Mouse (Mus musculus) embryonic facial prominence, embryonic 14.5 days (tissue): ENCODE measurements at regions not wholly inside any gene's neighbourhood (a gene's known extent, or its start where the extent isn't known, plus 50 kb on each side); places are given as distances from the start of the nearest gene placed in this dataset.

Source experiments
- ATAC-seq: fragments of 200-750 bp; cut with Nextera tagmentation; 2 replicates; pipeline ENCODE4 v1.8.0; 2017; ENCODE audit warnings: low read depth, moderate number of reproducible peaks, moderate TSS enrichment
- DNase-seq: peaks from one replicate; pipeline ENCODE4 v3.0.0-alpha.2; 2015; ENCODE audit warnings: low spot score
- H3K27ac ChIP-seq: fragments of 300-500 bp; sonication (generic); replicated peaks from 2 replicates; pipeline ENCODE4 v1.5.1; 2014; ENCODE audit warnings: low read depth, mild to moderate bottlenecking, low read length, moderate library complexity
- H3K27me3 ChIP-seq: fragments of 300-500 bp; sonication (generic); replicated peaks from 2 replicates; pipeline ENCODE4 v1.6.1; 2014; ENCODE audit warnings: low read length; ENCODE audit not compliant: control insufficient read depth, insufficient read depth
- H3K36me3 ChIP-seq: fragments of 300-500 bp; sonication (generic); 2 replicates; pipeline ENCODE4 v1.6.1; 2014; ENCODE audit warnings: low read length, mixed read lengths; ENCODE audit not compliant: control insufficient read depth, insufficient read depth
- H3K4me1 ChIP-seq: fragments of 300-500 bp; sonication (generic); 2 replicates; pipeline ENCODE4 v1.6.1; 2014; ENCODE audit warnings: antibody characterized with exemption, low read length; ENCODE audit not compliant: control insufficient read depth, insufficient read depth
- H3K4me2 ChIP-seq: fragments of 300-500 bp; sonication (generic); 2 replicates; pipeline ENCODE4 v1.6.1; 2014; ENCODE audit warnings: low read depth, mild to moderate bottlenecking, low read length, moderate library complexity, mixed read lengths
- H3K4me3 ChIP-seq: fragments of 300-500 bp; sonication (generic); 2 replicates; pipeline ENCODE4 v1.5.1; 2014; ENCODE audit warnings: low read depth, mild to moderate bottlenecking, low read length
- H3K9ac ChIP-seq: fragments of 300-500 bp; sonication (generic); 2 replicates; pipeline ENCODE4 v1.6.1; 2014; ENCODE audit warnings: low read depth, mild to moderate bottlenecking, low read length, moderate library complexity, mixed read lengths
- H3K9me3 ChIP-seq: fragments of 300-500 bp; sonication (generic); 2 replicates; pipeline ENCODE4 v1.6.1; 2016; ENCODE audit warnings: low read length; ENCODE audit not compliant: control insufficient read depth
- WGBS: fragments of 180-500 bp; shearing (Covaris S2); extraction: QIAGEN DNeasy Blood & Tissue Kit; methylation state at CpG from one replicate; pipeline ENCODE4 v1.1.7; 2014; 5-methylcytosine and 5-hydroxymethylcytosine counted together

DNA sequence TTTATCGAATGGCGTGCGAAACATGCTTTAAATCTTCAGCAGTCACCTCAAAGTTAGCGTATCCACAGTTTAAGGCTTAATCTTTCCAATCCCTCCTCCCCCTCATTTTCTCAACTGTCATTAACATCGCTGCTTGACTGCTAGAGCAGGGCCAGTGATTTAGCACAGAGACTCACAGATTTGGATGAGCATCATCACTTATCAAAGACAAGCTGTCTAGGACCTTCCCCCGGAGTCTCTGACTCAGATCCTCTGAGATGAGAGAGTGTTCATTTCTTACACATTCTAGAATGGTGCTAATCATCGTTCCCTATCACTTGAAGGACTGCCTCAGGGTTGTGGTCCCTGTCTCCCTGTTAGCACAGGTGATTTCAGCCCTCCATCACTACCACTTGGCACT, 112.1 kb upstream of the Tmem132c start:
- H3K27ac ChIP-seq: no peak overlapping the region
- no peak overlapping the region for H3K4me2 ChIP-seq
- H3K9ac ChIP-seq: no peak overlapping the region
- no peaks in the 10 kb centered on the region for H3K36me3 ChIP-seq
- DNase-seq: no peak
- H3K4me1 ChIP-seq: no peaks in the 10 kb centered on the region
- no peaks in the 10 kb centered on the region for H3K9me3 ChIP-seq
- ATAC-seq: no peak
- H3K4me3 ChIP-seq: no peak overlapping the region
- 76% methylated on average over 7 of the region's 7 CpGs for WGBS
- no peaks in the 10 kb centered on the region for H3K27me3 ChIP-seq

GRCm38 (mm10) chr5:127134441-127134840, 107.2 kb upstream of the Tmem132c start:
- Histone ChIP-seq H3K27ac (no peak overlapping the region), H3K36me3 (no peaks in the 10 kb centered on the region), H3K9ac (no peak overlapping the region), H3K9me3 (no peaks in the 10 kb centered on the region), H3K4me1 (no peaks in the 10 kb centered on the region), H3K4me2 (no peak overlapping the region), H3K27me3 (no peaks in the 10 kb centered on the region), H3K4me3 (no peak overlapping the region)
- 46% methylated on average over 6 of the region's 6 CpGs for WGBS
- DNase-seq (peak; percentile 20), ATAC-seq (no peak)

DNA sequence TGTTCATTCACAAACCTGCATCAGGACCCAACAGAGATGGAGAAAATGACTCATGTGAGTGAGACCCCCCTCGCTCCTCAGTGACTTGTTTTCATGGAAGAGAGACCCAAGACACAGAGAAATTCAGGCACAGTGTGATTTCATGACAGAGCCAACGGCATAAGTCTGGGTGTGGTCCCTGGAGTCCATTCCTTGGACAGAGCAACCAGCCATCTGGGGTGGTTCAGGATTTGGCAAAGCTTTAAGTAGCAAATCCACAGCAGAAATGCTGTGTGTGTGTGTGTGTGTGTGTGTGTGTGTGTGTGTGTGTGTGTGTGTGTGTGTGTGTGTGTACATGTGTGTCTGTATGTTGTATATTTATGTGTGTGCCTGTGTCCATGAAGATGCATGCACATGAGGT, 101.0 kb upstream of the Tmem132c start:
- DNase-seq (no peak), ATAC-seq (no peak)
- H3K4me2 ChIP-seq: no peak overlapping the region
- no peaks in the 10 kb centered on the region for H3K27me3 ChIP-seq
- H3K27ac ChIP-seq: no peak overlapping the region
- H3K4me1 ChIP-seq: no peaks in the 10 kb centered on the region
- H3K4me3 ChIP-seq: no peak overlapping the region
- no peak overlapping the region for H3K9ac ChIP-seq
- H3K9me3 ChIP-seq: no peaks in the 10 kb centered on the region
- no peaks in the 10 kb centered on the region for H3K36me3 ChIP-seq
- 63% methylated on average over 2 of the region's 2 CpGs for WGBS

DNA sequence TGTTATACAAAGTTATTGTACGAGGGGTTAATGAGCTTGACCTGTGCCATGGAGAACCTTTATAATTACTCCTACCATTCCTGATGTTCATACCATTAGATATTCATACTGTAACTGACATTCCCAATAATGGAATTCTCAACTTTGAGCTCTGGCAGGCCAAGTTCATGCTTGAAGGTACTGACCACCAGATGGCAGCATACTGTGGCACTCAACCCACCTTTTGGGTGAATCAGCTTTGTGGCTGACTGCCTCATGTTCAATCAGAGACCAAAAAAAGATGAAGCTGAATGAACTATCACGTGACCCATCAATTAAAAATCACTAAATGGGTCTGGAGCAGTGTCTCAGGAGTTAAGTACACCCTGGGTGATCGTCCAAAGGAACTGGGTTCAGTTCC, 81.3 kb upstream of the Tmem132c start:
- WGBS: 33% methylated on average over 3 of the region's 3 CpGs
- ATAC-seq: no peak
- Histone ChIP-seq H3K4me1 (no peaks in the 10 kb centered on the region), H3K27ac (no peak overlapping the region), H3K9me3 (no peaks in the 10 kb centered on the region), H3K27me3 (no peaks in the 10 kb centered on the region), H3K4me3 (no peak overlapping the region), H3K4me2 (no peak overlapping the region), H3K9ac (no peak overlapping the region), H3K36me3 (no peaks in the 10 kb centered on the region)
- DNase-seq: peak; percentile 48

- WGBS: 79% methylated on average over 6 of the region's 6 CpGs
- H3K4me1 ChIP-seq: no peaks in the 10 kb centered on the region
- no peak overlapping the region for H3K4me2 ChIP-seq
- H3K9me3 ChIP-seq: no peaks in the 10 kb centered on the region
- no peak overlapping the region for H3K27ac ChIP-seq
- no peaks in the 10 kb centered on the region for H3K36me3 ChIP-seq
- ATAC-seq: no peak
- H3K27me3 ChIP-seq: no peaks in the 10 kb centered on the region
- H3K9ac ChIP-seq: no peak overlapping the region
- DNase-seq: no peak
- H3K4me3 ChIP-seq: no peak overlapping the region
Observed at GRCm38 (mm10) chr5:127163376-127163775, 78.2 kb upstream of the Tmem132c start.

DNA sequence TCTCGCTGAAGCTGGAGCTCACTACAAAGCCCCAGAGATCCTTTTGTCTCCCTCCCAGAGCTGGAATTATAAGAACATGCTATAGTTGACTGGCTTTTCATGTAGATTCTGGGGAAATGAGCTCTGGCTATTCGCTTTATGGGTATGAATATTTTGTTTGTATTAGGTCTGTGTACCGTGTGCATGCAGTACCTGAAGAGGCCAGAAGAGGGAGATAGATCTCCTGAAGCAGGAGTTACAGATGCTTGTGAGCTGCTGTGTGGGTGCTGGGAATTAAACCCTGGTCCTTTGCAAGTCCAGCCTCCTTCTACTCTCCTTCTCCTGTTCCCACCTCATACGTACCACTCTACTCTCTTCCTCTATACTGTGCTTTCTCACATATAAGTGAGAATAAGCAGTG, 52.6 kb upstream of the Tmem132c start:
- WGBS: 95% methylated on average over 4 of the region's 4 CpGs
- no peaks in the 10 kb centered on the region for H3K4me1 ChIP-seq
- H3K9ac ChIP-seq: no peak overlapping the region
- H3K27ac ChIP-seq: no peak overlapping the region
- H3K4me3 ChIP-seq: no peak overlapping the region
- no peak overlapping the region for H3K4me2 ChIP-seq
- H3K36me3 ChIP-seq: no peaks in the 10 kb centered on the region
- DNase-seq (no peak), ATAC-seq (no peak)
- no peaks in the 10 kb centered on the region for H3K27me3 ChIP-seq
- H3K9me3 ChIP-seq: peaks cover 10% of the 10 kb centered on the region; the same call in 1 of the 2 replicates
